ENCODE assay signal across 14 mouse cellular contexts in the genomic region with DNA sequence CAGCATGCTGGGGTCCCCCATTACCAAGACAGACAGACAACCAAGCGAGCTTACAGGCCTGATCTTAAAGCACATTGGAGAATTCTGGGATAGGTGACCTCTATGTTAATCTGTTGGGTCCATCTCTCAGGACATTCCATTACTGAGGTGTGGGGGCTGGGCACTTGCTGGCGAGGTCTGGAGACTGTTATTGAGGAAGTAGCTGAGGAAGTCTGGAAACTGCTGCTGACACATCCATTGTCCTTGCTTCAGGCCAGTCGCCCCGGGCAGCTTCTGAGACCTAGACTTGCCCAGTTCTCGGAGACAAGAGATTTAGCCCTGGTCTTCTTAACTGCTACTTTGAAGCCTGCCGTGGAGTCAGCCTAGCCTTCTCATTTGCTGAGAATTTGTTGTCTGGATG.
DNase-seq lines count a peak whose midpoint lies in the region; ATAC-seq lines count a peak whose summit lies in the region.
"Had no signal": no experiment of that assay in that cellular context is flagged by ENCODE, and none has a peak within 500 bp of the region (broad histone marks: within the 10 kb centered on the region; RNA-seq: fewer than 3 reads in every experiment).

No protein-coding gene starts in this region.

- H3K27me3 ChIP-seq in lung, embryonic 16.5 days (ENCODE audit: control insufficient read depth, insufficient read depth, low read depth, low read length): no peaks in the 10 kb centered on the region
- no peaks in the 10 kb centered on the region for H3K27me3 ChIP-seq in forebrain, embryonic 13.5 days
- H3K27me3 ChIP-seq: forebrain, embryonic 15.5 days; megakaryocyte, embryonic 14.5 days had no signal

- H3K36me3 ChIP-seq in lung, embryonic 16.5 days (ENCODE audit: control insufficient read depth, insufficient read depth, low read length): no peaks in the 10 kb centered on the region
- no peaks in the 10 kb centered on the region for H3K36me3 ChIP-seq in forebrain, embryonic 13.5 days (ENCODE audit: poor library complexity, severe bottlenecking)
- H3K36me3 ChIP-seq: forebrain, embryonic 15.5 days; G1E; limb, embryonic 10.5 days had no signal

- H3K4me1 ChIP-seq in lung, embryonic 16.5 days (replicated peaks; ENCODE audit: control insufficient read depth, insufficient read depth, low read length): no peaks in the 10 kb centered on the region
- H3K4me1 ChIP-seq in forebrain, embryonic 13.5 days: no peaks in the 10 kb centered on the region
- H3K4me1 ChIP-seq: forebrain, embryonic 15.5 days had no signal

- ATAC-seq in lung, embryonic 16.5 days (ENCODE audit: low read depth): peak; percentile 43; the same call in 1 of the 2 replicates
- ATAC-seq in erythroid progenitor cell, adult 5-6 weeks (replicated peaks; ENCODE audit: low FRiP score, poor library complexity, severe bottlenecking): no peak
- ATAC-seq in forebrain, embryonic 13.5 days: no peak
- ATAC-seq: forebrain, embryonic 15.5 days; intestine, postnatal 0 days had no signal

- no peak for DNase-seq in lung, postnatal 25 days (ENCODE audit: low spot score)
- DNase-seq in embryo, embryonic 9.5 days (ENCODE audit: extremely low spot score): peak; percentile 19
- peak; percentile 54 for DNase-seq in kidney, adult 9 months
- peak; percentile 18 for DNase-seq in lung, postnatal 36 days
- DNase-seq in ovary, postnatal 10 days (ENCODE audit: low spot score): no peak
- DNase-seq: cerebellum, postnatal 36 days had no signal

- no peak overlapping the region for H3K27ac ChIP-seq in lung, embryonic 16.5 days (ENCODE audit: low read length)
- H3K27ac ChIP-seq in forebrain, embryonic 13.5 days: no peak overlapping the region
- H3K27ac ChIP-seq: forebrain, embryonic 15.5 days; limb, embryonic 10.5 days had no signal

- no peak overlapping the region for H3K4me2 ChIP-seq in lung, embryonic 16.5 days (ENCODE audit: low read depth, low read length)
- H3K4me2 ChIP-seq in forebrain, embryonic 13.5 days: no peak overlapping the region
- H3K4me2 ChIP-seq: forebrain, embryonic 15.5 days had no signal

- H3K4me3 ChIP-seq in lung, embryonic 16.5 days (ENCODE audit: low read length): no peak overlapping the region
- no peak overlapping the region for H3K4me3 ChIP-seq in forebrain, embryonic 13.5 days
- H3K4me3 ChIP-seq: forebrain, embryonic 15.5 days; limb, embryonic 10.5 days; megakaryocyte, embryonic 14.5 days had no signal

- H3K9me3 ChIP-seq in lung, embryonic 16.5 days (ENCODE audit: control insufficient read depth, low read length): 0 out of 2 replicates have a peak, but pooled peaks cover 2% of the 10 kb centered on the region
- 0 out of 2 replicates have a peak, but pooled peaks cover 4% of the 10 kb centered on the region for H3K9me3 ChIP-seq in forebrain, embryonic 13.5 days (replicated peaks)
- H3K9me3 ChIP-seq: forebrain, embryonic 15.5 days; G1E; limb, embryonic 10.5 days had no signal

- H3K9ac ChIP-seq in lung, embryonic 16.5 days (ENCODE audit: low read length): no peak overlapping the region
- no peak overlapping the region for H3K9ac ChIP-seq in forebrain, embryonic 13.5 days
- H3K9ac ChIP-seq: forebrain, embryonic 15.5 days had no signal

- WGBS in lung, embryonic 16.5 days: 64% methylated on average over 6 of the region's 6 CpGs
- WGBS in forebrain, embryonic 13.5 days: 68% methylated on average over 6 of the region's 6 CpGs

Comparison
In these comparisons a context has a peak if more than half of its experiments do, and no peak if none do; other contexts are left out.
1. DNase-seq: peak in embryo, embryonic 9.5 days (single experiment), kidney, adult 9 months (single experiment) and lung, postnatal 36 days (single experiment); none in lung, postnatal 25 days (single experiment) and ovary, postnatal 10 days (single experiment).